Mouse (Mus musculus) forebrain, embryonic 13.5 days (tissue): ENCODE results near the gene Npr1. TPM values are rescaled to one million over a fixed set of nuclear protein-coding genes. Genes with fewer than 3 reads are reported as not detected.

ENCODE experiments used
- ATAC-seq: fragments of 200-750 bp; cut with Nextera tagmentation; 2 replicates; pipeline ENCODE4 v1.8.0; 2017
- H3K27ac ChIP-seq: fragments of 300-500 bp; sonication (generic); 2 replicates; pipeline ENCODE4 v1.5.1; 2015; ENCODE audit warnings: inconsistent platforms, mild to moderate bottlenecking, moderate library complexity
- H3K27me3 ChIP-seq: fragments of 300-500 bp; sonication (generic); 2 replicates; pipeline ENCODE4 v1.6.1; 2015; ENCODE audit warnings: mild to moderate bottlenecking, inconsistent platforms
- H3K36me3 ChIP-seq: fragments of 300-500 bp; sonication (generic); 2 replicates; pipeline ENCODE4 v1.6.1; 2015; ENCODE audit warnings: mild to moderate bottlenecking, inconsistent platforms; ENCODE audit not compliant: poor library complexity, severe bottlenecking
- H3K4me1 ChIP-seq: fragments of 300-500 bp; sonication (generic); 2 replicates; pipeline ENCODE4 v1.6.1; 2015; ENCODE audit warnings: inconsistent platforms
- H3K4me2 ChIP-seq: fragments of 300-500 bp; sonication (generic); 2 replicates; pipeline ENCODE4 v1.6.1; 2015; ENCODE audit warnings: inconsistent platforms, mild to moderate bottlenecking, moderate library complexity
- H3K4me3 ChIP-seq: fragments of 300-500 bp; sonication (generic); 2 replicates; pipeline ENCODE4 v1.5.1; 2015; ENCODE audit warnings: mild to moderate bottlenecking, inconsistent platforms
- H3K9ac ChIP-seq: fragments of 300-500 bp; sonication (generic); 2 replicates; pipeline ENCODE4 v1.6.1; 2015; ENCODE audit warnings: mild to moderate bottlenecking, inconsistent platforms
- H3K9me3 ChIP-seq: fragments of 300-500 bp; sonication (generic); replicated peaks from 2 replicates; pipeline ENCODE4 v1.6.1; 2016; ENCODE audit warnings: inconsistent platforms
- WGBS: fragments of 180-500 bp; shearing (Covaris S2); methylation state at CpG from one replicate; pipeline ENCODE4 v1.1.7; 2015; 5-methylcytosine and 5-hydroxymethylcytosine counted together
- polyA plus RNA-seq: library from polyadenylated mRNA; unstranded; fragments of >200 nt; fragmentation: Nextera tagmentation; extraction: Ambion mirVana; gene quantifications from 2 replicates; pipeline ENCODE4 v1.2.1, GENCODE M21; 2015

Npr1 gene
- polyA plus RNA-seq, 1 experiment from 2014 or later = 2.8 TPM

DNA sequence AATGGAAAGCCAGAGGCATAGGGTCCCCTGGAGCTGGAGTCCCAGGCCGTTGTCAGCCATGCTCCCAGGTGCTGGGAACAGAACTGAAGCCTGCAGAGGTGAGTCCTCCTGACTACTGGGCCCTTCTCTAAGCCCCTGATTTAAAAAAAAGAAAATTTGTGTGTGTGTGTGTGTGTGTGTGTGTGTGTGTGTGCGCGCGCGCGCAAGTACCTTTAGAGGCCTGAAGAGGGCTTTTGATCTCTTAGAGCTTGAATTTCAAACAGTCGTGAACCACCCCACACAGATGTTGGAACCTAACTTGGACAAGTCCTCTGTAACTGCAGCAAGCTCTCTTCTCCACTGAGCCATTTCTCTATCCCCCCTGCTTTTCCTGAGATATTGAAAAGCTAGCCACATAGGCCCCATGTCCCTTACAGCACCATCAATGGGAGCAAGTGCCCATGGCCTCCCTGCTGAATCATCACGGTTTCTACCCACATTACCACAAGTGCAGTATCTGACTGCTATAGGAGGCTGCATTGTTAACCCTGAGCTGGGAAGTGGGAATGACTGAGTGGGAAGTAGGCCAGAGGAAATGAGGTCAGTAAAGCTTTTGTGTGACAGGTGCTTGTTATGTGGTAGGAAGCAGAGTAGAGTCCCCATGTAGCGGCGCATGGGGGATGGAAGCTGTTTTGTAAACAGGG lies 2.1 kb upstream of the Npr1 start:
- Histone ChIP-seq H3K9me3 (no peaks in the 10 kb centered on the region), H3K27ac (no peak overlapping the region), H3K9ac (no peak overlapping the region), H3K36me3 (no peaks in the 10 kb centered on the region), H3K27me3 (peaks cover 40% of the 10 kb centered on the region), H3K4me3 (no peak overlapping the region), H3K4me2 (no peak overlapping the region), H3K4me1 (peaks cover 15% of the 10 kb centered on the region)
- 95% methylated on average over 10 of the region's 10 CpGs for WGBS
- no peak for ATAC-seq

DNA sequence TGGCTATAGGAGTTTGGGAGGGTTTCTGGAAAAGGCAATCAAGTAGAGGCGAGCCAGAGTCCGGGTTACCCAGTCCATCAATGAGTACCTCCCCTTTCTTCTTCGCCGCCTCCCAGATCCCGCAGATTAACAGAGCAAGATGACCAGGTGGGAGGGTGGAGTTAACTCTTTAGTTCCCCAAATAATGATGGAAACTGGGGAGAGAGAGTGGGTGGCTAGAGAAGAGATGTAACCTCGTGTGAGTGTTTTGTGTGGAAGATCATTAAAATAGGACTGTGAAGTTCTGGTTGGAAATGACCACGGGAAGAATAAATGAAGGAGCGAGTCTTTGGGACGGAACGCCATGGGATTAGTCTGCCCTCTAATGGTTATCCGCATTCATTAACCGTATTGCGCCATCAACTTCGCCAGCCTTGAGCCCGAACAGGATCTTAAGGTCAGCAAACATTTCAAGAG lies 673 bp upstream of the Npr1 start:
- Histone ChIP-seq H3K9me3 (no peaks in the 10 kb centered on the region), H3K27ac (no peak overlapping the region), H3K36me3 (no peaks in the 10 kb centered on the region), H3K4me1 (peaks cover 15% of the 10 kb centered on the region), H3K4me2 (peak overlapping the region; percentile 82), H3K9ac (peak overlapping the region; percentile 63; the same call in 1 of the 2 replicates), H3K4me3 (peak overlapping the region; percentile 54), H3K27me3 (peaks cover 54% of the 10 kb centered on the region)
- peak; percentile 59 for ATAC-seq
- WGBS = under 1% methylated on average over 15 of the region's 15 CpGs

DNA sequence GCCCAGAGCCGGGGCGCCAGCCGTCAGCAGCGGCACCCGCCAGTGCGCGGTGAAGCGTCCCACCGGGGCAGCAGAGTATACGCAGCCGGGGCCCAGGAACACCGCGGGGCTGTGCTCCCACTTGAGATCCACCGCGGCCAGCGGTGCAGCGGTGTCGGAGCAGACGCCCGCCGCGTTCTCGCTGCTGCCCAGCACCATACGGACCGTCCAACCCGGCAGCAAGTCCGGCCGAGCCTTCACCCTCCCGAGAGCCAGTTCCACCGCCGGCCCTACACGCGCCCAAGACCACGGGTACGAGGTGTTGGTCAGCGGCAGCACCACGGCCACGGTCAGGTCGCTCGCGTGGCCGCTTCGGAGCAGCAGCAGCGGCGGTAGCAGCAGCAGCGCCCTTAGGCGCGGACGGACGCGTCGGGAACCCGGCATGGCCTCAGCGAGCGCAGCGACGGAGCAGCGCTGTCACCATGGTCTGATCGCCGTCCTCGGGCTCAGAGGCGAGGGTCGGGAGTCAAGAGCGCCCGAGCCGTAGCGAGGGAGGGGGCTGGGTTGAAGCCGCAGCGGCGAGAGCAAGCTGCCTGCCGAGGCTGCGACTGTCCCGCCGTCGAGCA lies 483 bp downstream of the Npr1 start:
- H3K4me2 ChIP-seq = peak overlapping the region; percentile 82
- WGBS = 2% methylated on average over 75 of the region's 75 CpGs
- peaks cover 64% of the 10 kb centered on the region for H3K27me3 ChIP-seq
- no peaks in the 10 kb centered on the region for H3K9me3 ChIP-seq
- H3K27ac ChIP-seq = no peak overlapping the region
- peaks cover 15% of the 10 kb centered on the region for H3K4me1 ChIP-seq
- peak overlapping the region; percentile 63 for H3K9ac ChIP-seq
- peak overlapping the region; percentile 54 for H3K4me3 ChIP-seq
- H3K36me3 ChIP-seq = no peaks in the 10 kb centered on the region
- peak; percentile 58 for ATAC-seq

DNA sequence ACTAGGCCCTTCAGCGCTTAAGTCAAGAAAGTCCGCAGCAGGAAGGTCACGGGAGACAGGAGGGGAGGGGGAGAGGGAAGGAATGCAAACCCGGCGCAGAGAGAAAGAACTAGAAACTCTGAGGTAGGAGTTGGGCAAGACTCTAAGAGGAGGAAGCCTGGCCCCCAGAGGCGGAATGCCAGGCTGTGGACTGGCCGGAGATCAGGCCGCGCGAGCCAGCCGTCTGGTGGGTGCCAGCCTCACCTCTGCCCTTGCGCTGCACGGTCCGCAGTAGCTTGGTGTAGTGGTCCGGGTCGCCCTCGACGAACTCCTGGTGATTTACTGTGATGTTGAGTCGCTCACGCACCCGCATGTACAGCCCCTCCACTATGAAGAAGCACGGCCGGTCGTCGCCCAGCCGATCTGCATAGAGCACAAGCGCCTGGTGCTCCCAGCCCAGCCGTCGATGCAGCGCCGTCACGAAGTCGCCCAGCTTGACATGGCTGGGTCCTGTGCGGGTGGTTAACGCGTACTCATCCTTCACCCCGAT lies 1.1 kb downstream of the Npr1 start:
- no peaks in the 10 kb centered on the region for H3K9me3 ChIP-seq
- WGBS = 13% methylated on average over 37 of the region's 37 CpGs
- peak overlapping the region; percentile 54 for H3K4me3 ChIP-seq
- no peak overlapping the region for H3K27ac ChIP-seq
- peaks cover 15% of the 10 kb centered on the region for H3K4me1 ChIP-seq
- H3K27me3 ChIP-seq = peaks cover 67% of the 10 kb centered on the region
- ATAC-seq = 0 out of 2 replicates have a peak, but pooled peaks have one; percentile 14
- peak overlapping the region; percentile 63; the same call in 1 of the 2 replicates for H3K9ac ChIP-seq
- H3K36me3 ChIP-seq = no peaks in the 10 kb centered on the region
- H3K4me2 ChIP-seq = peak overlapping the region; percentile 82

DNA sequence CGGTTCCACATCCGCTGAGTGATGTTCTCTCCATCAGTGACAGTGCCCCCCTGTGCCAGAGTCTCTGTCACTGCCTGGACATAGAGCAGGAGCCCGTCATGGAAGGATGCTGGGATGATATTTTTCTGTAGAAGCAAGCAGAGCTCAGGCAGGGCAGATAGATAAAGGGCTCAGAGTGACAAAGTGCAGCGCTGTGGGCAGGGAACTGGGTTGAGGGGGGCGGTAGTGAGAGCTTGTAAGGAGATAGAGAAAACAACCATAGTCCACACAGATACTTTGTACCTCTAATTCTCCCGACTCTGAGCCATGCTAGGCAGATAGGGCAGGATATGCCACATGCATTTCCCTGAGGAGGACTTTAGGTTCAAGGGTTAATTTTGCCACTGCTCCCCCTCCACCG lies 3.1 kb downstream of the Npr1 start:
- WGBS = 21% methylated on average over 7 of the region's 7 CpGs
- peaks cover 15% of the 10 kb centered on the region for H3K4me1 ChIP-seq
- no peak for ATAC-seq
- no peak overlapping the region for H3K27ac ChIP-seq
- peaks cover 63% of the 10 kb centered on the region for H3K27me3 ChIP-seq
- H3K36me3 ChIP-seq = no peaks in the 10 kb centered on the region
- H3K4me2 ChIP-seq = no peak overlapping the region
- no peak overlapping the region for H3K4me3 ChIP-seq
- H3K9ac ChIP-seq = peak overlapping the region; percentile 4; the same call in 1 of the 2 replicates
- H3K9me3 ChIP-seq = no peaks in the 10 kb centered on the region

DNA sequence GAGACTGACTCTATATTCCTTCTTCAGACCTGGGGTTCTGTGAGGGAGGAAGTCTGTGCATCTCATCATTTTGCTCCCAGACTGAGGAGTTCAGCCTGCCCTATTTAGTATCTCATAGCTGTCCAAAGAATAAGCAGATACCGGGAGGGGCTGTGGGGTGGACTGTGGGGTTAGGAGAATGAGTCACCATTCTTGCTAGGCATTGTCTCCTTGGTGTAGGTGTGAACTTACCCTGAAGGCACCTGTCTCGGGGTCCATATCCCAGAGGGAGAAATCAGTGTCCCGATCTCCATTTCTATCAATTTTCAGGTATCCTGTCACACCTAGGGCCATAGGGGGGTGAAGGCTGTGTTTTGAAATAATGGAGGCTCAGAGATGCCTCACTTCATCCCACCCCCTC lies 3.7 kb downstream of the Npr1 start:
- H3K4me1 ChIP-seq = peaks cover 15% of the 10 kb centered on the region
- no peak for ATAC-seq
- no peaks in the 10 kb centered on the region for H3K36me3 ChIP-seq
- H3K9ac ChIP-seq = no peak overlapping the region
- H3K4me2 ChIP-seq = no peak overlapping the region
- H3K9me3 ChIP-seq = no peaks in the 10 kb centered on the region
- 86% methylated on average over 3 of the region's 3 CpGs for WGBS
- H3K27ac ChIP-seq = no peak overlapping the region
- H3K4me3 ChIP-seq = no peak overlapping the region
- H3K27me3 ChIP-seq = peaks cover 63% of the 10 kb centered on the region

DNA sequence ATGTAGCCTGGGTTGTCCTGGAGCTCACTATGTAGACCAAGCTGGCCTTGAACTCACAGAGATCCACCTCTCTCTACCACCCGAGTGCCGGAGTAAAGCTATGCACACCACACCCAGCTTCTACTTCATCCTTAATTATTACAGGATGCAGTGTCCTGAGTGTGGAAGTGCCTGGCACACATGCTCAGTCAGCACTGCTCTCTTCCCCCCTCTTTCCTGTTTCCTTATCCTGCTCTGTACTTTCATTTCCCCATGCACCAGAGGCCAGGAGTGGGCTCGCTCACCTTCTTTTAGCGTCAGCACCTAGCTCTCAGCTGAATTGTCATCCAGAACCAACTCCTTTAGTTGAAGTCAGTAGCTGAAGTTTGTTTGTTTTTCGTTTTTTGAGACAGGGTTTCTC lies 5.4 kb downstream of the Npr1 start:
- no peaks in the 10 kb centered on the region for H3K36me3 ChIP-seq
- H3K27me3 ChIP-seq = peaks cover 53% of the 10 kb centered on the region
- no peak overlapping the region for H3K4me3 ChIP-seq
- WGBS = 80% methylated on average over 5 of the region's 5 CpGs
- H3K4me2 ChIP-seq = no peak overlapping the region
- no peak overlapping the region for H3K9ac ChIP-seq
- peaks cover 6% of the 10 kb centered on the region for H3K4me1 ChIP-seq
- ATAC-seq = no peak
- H3K9me3 ChIP-seq = no peaks in the 10 kb centered on the region
- no peak overlapping the region for H3K27ac ChIP-seq

GRCm38 (mm10) chr3:90459727-90460126 lies 5.9 kb downstream of the Npr1 start:
- Histone ChIP-seq H3K4me2 (no peak overlapping the region), H3K9me3 (no peaks in the 10 kb centered on the region), H3K27me3 (peaks cover 47% of the 10 kb centered on the region), H3K4me3 (no peak overlapping the region), H3K36me3 (no peaks in the 10 kb centered on the region), H3K9ac (no peak overlapping the region), H3K27ac (no peak overlapping the region), H3K4me1 (no peaks in the 10 kb centered on the region; the same call in 1 of the 2 replicates)
- no peak for ATAC-seq
- 78% methylated on average over 9 of the region's 9 CpGs for whole genome bisulfite sequencing

GRCm38 (mm10) chr3:90454931-90455330 lies 10.7 kb downstream of the Npr1 start:
- H3K4me1 ChIP-seq = no peaks in the 10 kb centered on the region
- H3K27ac ChIP-seq = no peak overlapping the region
- no peak overlapping the region for H3K4me3 ChIP-seq
- H3K9me3 ChIP-seq = no peaks in the 10 kb centered on the region
- no peak overlapping the region for H3K4me2 ChIP-seq
- H3K27me3 ChIP-seq = peaks cover 2% of the 10 kb centered on the region; the same call in 1 of the 2 replicates
- no peaks in the 10 kb centered on the region for H3K36me3 ChIP-seq
- H3K9ac ChIP-seq = no peak overlapping the region
- no peak for ATAC-seq
- 85% methylated on average over 14 of the region's 14 CpGs for WGBS

- H3K9me3 ChIP-seq = no peaks in the 10 kb centered on the region
- peaks cover 7% of the 10 kb centered on the region for H3K4me1 ChIP-seq
- WGBS = 56% methylated on average over 10 of the region's 10 CpGs
- no peak overlapping the region for H3K27ac ChIP-seq
- H3K4me2 ChIP-seq = no peak overlapping the region
- no peak overlapping the region for H3K4me3 ChIP-seq
- H3K9ac ChIP-seq = no peak overlapping the region
- no peak for ATAC-seq
- H3K36me3 ChIP-seq = no peaks in the 10 kb centered on the region
- H3K27me3 ChIP-seq = no peaks in the 10 kb centered on the region
These were observed 14.1 kb downstream of the Npr1 start for GRCm38 (mm10) chr3:90451396-90452095.

- no peaks in the 10 kb centered on the region for H3K36me3 ChIP-seq
- peaks cover 11% of the 10 kb centered on the region for H3K4me1 ChIP-seq
- no peak overlapping the region for H3K4me2 ChIP-seq
- no peak overlapping the region for H3K27ac ChIP-seq
- no peaks in the 10 kb centered on the region for H3K9me3 ChIP-seq
- no peaks in the 10 kb centered on the region for H3K27me3 ChIP-seq
- WGBS = 34% methylated on average over 12 of the region's 12 CpGs
- no peak for ATAC-seq
- H3K4me3 ChIP-seq = no peak overlapping the region
- H3K9ac ChIP-seq = no peak overlapping the region
These were observed 14.8 kb downstream of the Npr1 start for GRCm38 (mm10) chr3:90450874-90451273.

DNA sequence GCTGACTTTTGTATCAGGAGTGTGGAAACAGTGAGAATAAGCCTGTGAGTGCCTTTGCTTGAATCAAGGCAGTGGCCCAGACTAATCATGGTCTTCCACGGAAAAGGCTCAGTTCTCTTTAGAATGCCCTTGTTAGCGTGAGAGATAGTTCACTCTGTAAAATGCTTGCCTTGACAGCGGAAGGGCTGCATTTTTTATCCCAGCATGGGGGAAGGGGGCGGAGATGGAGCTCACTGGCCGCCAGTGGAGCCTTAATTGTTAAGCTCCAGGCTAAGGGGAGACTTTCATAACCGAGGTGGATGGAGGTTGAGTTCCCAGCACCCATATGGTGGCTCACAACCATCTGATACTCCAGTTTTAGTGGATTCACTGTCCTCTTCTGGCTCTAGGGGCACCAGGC lies 17.0 kb downstream of the Npr1 start:
- no peak for ATAC-seq
- 18% methylated on average over 6 of the region's 6 CpGs for WGBS
- no peak overlapping the region for H3K4me2 ChIP-seq
- H3K9ac ChIP-seq = no peak overlapping the region
- H3K36me3 ChIP-seq = no peaks in the 10 kb centered on the region
- H3K27me3 ChIP-seq = no peaks in the 10 kb centered on the region
- no peak overlapping the region for H3K27ac ChIP-seq
- peaks cover 11% of the 10 kb centered on the region for H3K4me1 ChIP-seq
- H3K4me3 ChIP-seq = no peak overlapping the region
- H3K9me3 ChIP-seq = no peaks in the 10 kb centered on the region
